Mouse (Mus musculus): ENCODE measurements around the gene Nat8f5. TPM values are rescaled to one million over a fixed set of nuclear protein-coding genes. Genes with fewer than 3 reads are reported as not detected.

Gene Nat8f5
- polyA plus RNA-seq, 1 experiment from 2014 or later, result not detected

Small RNA genes lying within 50 kb of the gene (microRNA-seq; reads per million reads assigned to microRNA genes)
- gene Mir6375, result not detected

Other genes starting within 250 kb of the Nat8f5 start
- gene Alms1, start 233.4 kb downstream of the Nat8f5 start, polyA plus RNA-seq (2014; fragmentation: Nextera tagmentation; extraction: Ambion mirVana), result 6.8 and 7.0 TPM in 2 replicates
- gene Nat8f7, start 107.8 kb downstream of the Nat8f5 start, polyA plus RNA-seq (2014; fragmentation: Nextera tagmentation; extraction: Ambion mirVana), result not detected in 2 replicates
- gene Nat8f3, start 55.2 kb downstream of the Nat8f5 start, polyA plus RNA-seq (2014; fragmentation: Nextera tagmentation; extraction: Ambion mirVana), result not detected in 2 replicates
- gene Nat8f6, start within 50 bp of the Nat8f5 start, polyA plus RNA-seq (2014; fragmentation: Nextera tagmentation; extraction: Ambion mirVana), result not detected in 2 replicates
- gene Nat8, start 11.1 kb upstream of the Nat8f5 start, polyA plus RNA-seq (2014; fragmentation: Nextera tagmentation; extraction: Ambion mirVana), result not detected in 2 replicates
- gene Nat8f2, start 48.2 kb upstream of the Nat8f5 start, polyA plus RNA-seq (2014; fragmentation: Nextera tagmentation; extraction: Ambion mirVana), result not detected in 2 replicates
- gene Nat8f4, start 83.9 kb upstream of the Nat8f5 start, polyA plus RNA-seq (2014; fragmentation: Nextera tagmentation; extraction: Ambion mirVana), result 4.2 and 4.7 TPM in 2 replicates
- 27.5 and 34.0 TPM in 2 replicates for gene Tprkb, start 90.9 kb upstream of the Nat8f5 start, polyA plus RNA-seq (2014; fragmentation: Nextera tagmentation; extraction: Ambion mirVana)
- 5.8 and 6.4 TPM in 2 replicates for gene Nat8f1, start 94.7 kb upstream of the Nat8f5 start, polyA plus RNA-seq (2014; fragmentation: Nextera tagmentation; extraction: Ambion mirVana)
- 45.0 and 46.9 TPM in 2 replicates for gene Dusp11, start 140.7 kb upstream of the Nat8f5 start, polyA plus RNA-seq (2014; fragmentation: Nextera tagmentation; extraction: Ambion mirVana)
- gene Figla, start 195.2 kb upstream of the Nat8f5 start, polyA plus RNA-seq (2014; fragmentation: Nextera tagmentation; extraction: Ambion mirVana), result not detected in 2 replicates
- gene Add2, start 207.7 kb upstream of the Nat8f5 start, polyA plus RNA-seq (2014; fragmentation: Nextera tagmentation; extraction: Ambion mirVana), result 65.8 and 67.0 TPM in 2 replicates

Measured in neural tube, embryonic 11.5 days (tissue).